13 mouse cellular contexts compared by ENCODE assay signal in the genomic region with DNA sequence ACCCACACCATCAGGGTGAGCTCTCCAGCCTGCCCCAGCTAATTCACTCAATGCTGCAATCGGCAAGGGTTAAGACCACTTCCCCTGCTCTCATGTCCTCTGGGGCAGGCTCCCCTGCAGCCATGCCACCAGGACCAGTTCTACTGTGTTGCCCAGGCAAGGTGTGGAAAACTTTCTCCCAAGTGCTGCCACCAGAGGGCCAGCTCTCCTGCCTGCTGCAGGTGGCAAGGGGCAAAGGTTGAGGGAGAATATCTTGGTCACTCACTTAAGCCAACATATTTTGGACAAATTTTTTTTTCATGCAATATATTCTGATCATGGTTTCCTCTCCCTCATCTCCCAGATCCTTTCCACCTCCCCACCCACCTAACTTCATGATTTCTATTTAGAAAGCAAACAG. TPM values are rescaled to one million over a fixed set of nuclear protein-coding genes. Genes with fewer than 3 reads are reported as not detected.
DNase-seq lines count a peak whose midpoint lies in the region; ATAC-seq and TF ChIP-seq lines count a peak whose summit lies in the region.
"Had no signal": no experiment of that assay in that cellular context is flagged by ENCODE, and none has a peak within 500 bp of the region (broad histone marks: within the 10 kb centered on the region; RNA-seq: fewer than 3 reads in every experiment).

No protein-coding gene starts in this region.

- TF ChIP-seq POLR2A in liver, adult 2 months (IDR thresholded peaks at IDR 0.05; ENCODE audit: extremely low read depth, insufficient read depth, low read length): no peak

- no peaks in the 10 kb centered on the region for H3K27me3 ChIP-seq in liver, adult 2 months (ENCODE audit: control insufficient read depth, insufficient read depth, low read length)
- no peaks in the 10 kb centered on the region for H3K27me3 ChIP-seq in liver, embryonic 11.5 days (replicated peaks; ENCODE audit: control insufficient read depth, insufficient read depth, low read length)
- no peaks in the 10 kb centered on the region for H3K27me3 ChIP-seq in kidney, embryonic 16.5 days (ENCODE audit: insufficient read depth, low read length)
- H3K27me3 ChIP-seq: heart, embryonic 15.5 days; lung, embryonic 15.5 days had no signal

- no peaks in the 10 kb centered on the region for H3K9me3 ChIP-seq in liver, embryonic 11.5 days (ENCODE audit: control insufficient read depth, low read length)
- no peaks in the 10 kb centered on the region for H3K9me3 ChIP-seq in kidney, embryonic 16.5 days (ENCODE audit: low read length)
- H3K9me3 ChIP-seq: heart, embryonic 15.5 days; lung, embryonic 15.5 days had no signal

- H3K79me2 ChIP-seq in liver, adult 2 months (ENCODE audit: control insufficient read depth, insufficient read depth, low read length): no peaks in the 10 kb centered on the region

- H3K36me3 ChIP-seq in liver, adult 2 months (ENCODE audit: control insufficient read depth, insufficient read depth, low read length): no peaks in the 10 kb centered on the region
- no peaks in the 10 kb centered on the region for H3K36me3 ChIP-seq in liver, embryonic 11.5 days (ENCODE audit: control insufficient read depth, insufficient read depth, low read length)
- H3K36me3 ChIP-seq in kidney, embryonic 16.5 days (ENCODE audit: insufficient read depth, low read length): no peaks in the 10 kb centered on the region
- H3K36me3 ChIP-seq: heart, embryonic 15.5 days; lung, embryonic 15.5 days had no signal

- WGBS in liver, adult 2 months: 84% methylated on average over 1 of the region's 1 CpGs
- 76% methylated on average over 1 of the region's 1 CpGs for WGBS in liver, embryonic 11.5 days
- WGBS in kidney, embryonic 16.5 days: 92% methylated on average over 1 of the region's 1 CpGs

- H3K4me2 ChIP-seq in liver, embryonic 11.5 days: no peak overlapping the region
- no peak overlapping the region for H3K4me2 ChIP-seq in kidney, embryonic 16.5 days (replicated peaks; ENCODE audit: low read depth, low read length)
- H3K4me2 ChIP-seq: heart, embryonic 15.5 days; lung, embryonic 15.5 days had no signal

- no peaks in the 10 kb centered on the region for H3K4me1 ChIP-seq in liver, adult 2 months (ENCODE audit: control insufficient read depth, insufficient read depth, low read length)
- H3K4me1 ChIP-seq in liver, embryonic 11.5 days (replicated peaks; ENCODE audit: control insufficient read depth, insufficient read depth, low read length): no peaks in the 10 kb centered on the region
- H3K4me1 ChIP-seq in kidney, embryonic 16.5 days (ENCODE audit: insufficient read depth, low read length): no peaks in the 10 kb centered on the region
- H3K4me1 ChIP-seq: heart, embryonic 15.5 days; lung, embryonic 15.5 days had no signal

- no peak for ATAC-seq in liver, embryonic 11.5 days (replicated peaks; ENCODE audit: low FRiP score)
- ATAC-seq in kidney, embryonic 16.5 days (ENCODE audit: low FRiP score, low TSS enrichment): peak; percentile 27; the same call in 1 of the 2 replicates

- peak; percentile 4 for DNase-seq in liver, adult 2 months (ENCODE audit: extremely low read depth, low read depth, low spot score)
- DNase-seq in liver, embryonic 11.5 days (ENCODE audit: low spot score): no peak
- peak; percentile 10 for DNase-seq in urinary bladder, postnatal 14 days (ENCODE audit: low spot score)
- no peak for DNase-seq in urinary bladder, postnatal 25 days (ENCODE audit: low spot score)
- DNase-seq in layer of hippocampus, postnatal 25 days (ENCODE audit: extremely low spot score in 1 of 2, low spot score in 1 of 2): no peak
- no peak for DNase-seq in adipocyte (ENCODE audit: low spot score)
- DNase-seq: cerebellum, postnatal 36 days had no signal

- H3K4me3 ChIP-seq in liver, adult 2 months (ENCODE audit: insufficient read depth, low read depth, low read length): no peak overlapping the region
- no peak overlapping the region for H3K4me3 ChIP-seq in liver, embryonic 11.5 days (ENCODE audit: low read depth, low read length)
- H3K4me3 ChIP-seq in kidney, embryonic 16.5 days (ENCODE audit: low read length): no peak overlapping the region
- H3K4me3 ChIP-seq: heart, embryonic 15.5 days; lung, embryonic 15.5 days had no signal

- no peak overlapping the region for H3K9ac ChIP-seq in liver, adult 2 months (ENCODE audit: low read depth, low read length)
- no peak overlapping the region for H3K9ac ChIP-seq in liver, embryonic 11.5 days (ENCODE audit: low read depth, low read length)
- no peak overlapping the region for H3K9ac ChIP-seq in kidney, embryonic 16.5 days (replicated peaks; ENCODE audit: low read length)
- H3K9ac ChIP-seq: heart, embryonic 15.5 days; lung, embryonic 15.5 days had no signal

- TF ChIP-seq CTCF in liver, adult 2 months (IDR thresholded peaks at IDR 0.05; ENCODE audit: low read depth, low read length): peak; percentile 49

- no peak overlapping the region for H3K27ac ChIP-seq in liver, adult 2 months (replicated peaks; ENCODE audit: insufficient read depth, low read depth, low read length)
- H3K27ac ChIP-seq in liver, embryonic 11.5 days (ENCODE audit: low read depth, low read length): no peak overlapping the region
- H3K27ac ChIP-seq in kidney, embryonic 16.5 days (ENCODE audit: low read length): no peak overlapping the region
- H3K27ac ChIP-seq: heart, embryonic 15.5 days; lung, embryonic 15.5 days had no signal

RNA-seq across cellular contexts. Expression of a gene that starts 8.8 kb away (rescaled TPM):
- not detected in 2 replicates for total RNA-seq in liver, adult 2 months (2014; rRNA removed)
- not detected in 2 replicates for polyA plus RNA-seq in liver, adult 2 months (2012; rRNA removed)
- not detected in 2 replicates for polyA plus RNA-seq in liver, embryonic 11.5 days (2014; fragmentation: Nextera tagmentation; extraction: Ambion mirVana)
- not detected in 2 replicates for polyA plus RNA-seq in kidney, embryonic 16.5 days (2015; fragmentation: Nextera tagmentation; extraction: Ambion mirVana)
- total RNA-seq in layer of hippocampus, postnatal 25 days (2021): not detected
- total RNA-seq: ES-E14 had no signal
- polyA plus RNA-seq: heart, embryonic 15.5 days; lung, embryonic 15.5 days; spleen, adult 2 months; urinary bladder, adult 2 months had no signal

RNA-seq across cellular contexts. Expression of a gene that starts 32.2 kb away (rescaled TPM):
- total RNA-seq in liver, adult 2 months (2014; rRNA removed): not detected in 2 replicates
- polyA plus RNA-seq in liver, adult 2 months (2012; rRNA removed): not detected in 2 replicates
- not detected in 2 replicates for polyA plus RNA-seq in liver, embryonic 11.5 days (2014; fragmentation: Nextera tagmentation; extraction: Ambion mirVana)
- polyA plus RNA-seq in kidney, embryonic 16.5 days (2015; fragmentation: Nextera tagmentation; extraction: Ambion mirVana): not detected in 2 replicates
- total RNA-seq in layer of hippocampus, postnatal 25 days (2021): not detected
- total RNA-seq: ES-E14 had no signal
- polyA plus RNA-seq: heart, embryonic 15.5 days; lung, embryonic 15.5 days; spleen, adult 2 months; urinary bladder, adult 2 months had no signal

RNA-seq across cellular contexts. Expression of a gene that starts 49.3 kb away (rescaled TPM):
- not detected in 2 replicates for total RNA-seq in liver, adult 2 months (2014; rRNA removed)
- not detected in 2 replicates for polyA plus RNA-seq in liver, adult 2 months (2012; rRNA removed)
- not detected in 2 replicates for polyA plus RNA-seq in liver, embryonic 11.5 days (2014; fragmentation: Nextera tagmentation; extraction: Ambion mirVana)
- polyA plus RNA-seq in kidney, embryonic 16.5 days (2015; fragmentation: Nextera tagmentation; extraction: Ambion mirVana): not detected in 2 replicates
- not detected for total RNA-seq in layer of hippocampus, postnatal 25 days (2021)
- total RNA-seq: ES-E14 had no signal
- polyA plus RNA-seq: heart, embryonic 15.5 days; lung, embryonic 15.5 days; spleen, adult 2 months; urinary bladder, adult 2 months had no signal

Comparison
In these comparisons a context has a peak if more than half of its experiments do, and no peak if none do; other contexts are left out.
1. DNase-seq: peak in liver, adult 2 months (single experiment) and urinary bladder, postnatal 14 days (single experiment); none in liver, embryonic 11.5 days (single experiment), urinary bladder, postnatal 25 days (single experiment), layer of hippocampus, postnatal 25 days (0 of 2) and adipocyte (single experiment).